Mouse (Mus musculus): ENCODE results near the gene Kif4. TPM values are rescaled to one million over a fixed set of nuclear protein-coding genes. Genes with fewer than 3 reads are reported as not detected.

Gene Kif4
- polyA plus RNA-seq (2017; shearing (Covaris generic)), result 0.77 TPM

DNA sequence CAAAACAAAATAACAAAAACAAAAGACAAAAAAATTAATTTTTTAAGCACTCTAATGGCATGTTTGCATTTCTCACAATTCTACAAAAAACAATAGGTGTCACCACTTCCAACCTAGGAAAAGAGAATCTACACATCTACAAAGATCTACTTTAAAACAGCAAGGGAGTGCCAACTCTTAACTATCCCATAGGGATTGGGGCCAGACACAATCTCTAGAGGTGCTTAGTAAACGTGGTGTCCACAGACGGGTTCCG, at the start of gene Kif4:
Gene Kif4 (plus strand): TSS at position 192 of the 256 bp plus-strand sequence.

DNA sequence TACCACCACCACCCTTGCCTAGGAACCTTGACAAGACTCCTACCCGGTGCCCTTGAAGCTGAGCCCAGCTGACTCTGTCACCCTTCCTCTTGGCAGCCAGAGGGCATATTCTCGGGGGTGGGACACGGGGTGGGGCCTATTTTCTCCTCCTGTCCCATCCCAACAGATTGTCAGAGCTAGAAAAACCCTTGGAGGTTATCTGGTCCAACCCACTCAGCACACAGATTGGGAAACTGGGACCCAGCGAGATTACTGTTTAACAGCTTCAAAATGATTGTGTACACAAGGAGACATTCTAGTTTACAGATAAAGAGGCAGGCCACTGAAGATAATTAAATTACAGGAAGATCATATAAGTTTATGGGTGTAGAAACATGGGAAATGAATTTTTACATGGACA, 30.7 kb upstream of the Kif4 start, which contains the start of gene P2ry4:
Gene P2ry4 (minus strand): TSS at position 79 of the 400 bp plus-strand sequence.

DNA sequence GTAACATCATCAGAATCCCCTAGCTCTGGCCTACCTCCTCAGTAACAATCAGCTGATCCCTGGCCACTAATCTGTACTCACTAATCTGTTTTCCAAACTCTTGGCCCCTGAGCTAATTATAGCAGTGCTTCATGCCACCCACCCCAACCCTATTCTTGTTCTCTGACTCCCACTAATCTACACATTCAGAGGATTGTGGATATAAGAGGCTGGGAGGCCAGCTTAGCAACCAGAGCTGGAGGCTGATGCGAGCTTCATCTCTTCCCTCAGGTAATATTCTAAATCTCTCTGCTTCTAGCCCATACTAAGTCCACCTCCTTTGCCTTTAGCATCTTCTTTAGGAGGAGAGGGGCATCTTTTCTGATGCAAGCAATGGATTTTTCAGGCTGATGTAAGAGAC, 20.2 kb upstream of the Kif4 start, which contains the start of gene Arr3:
Gene Arr3 (plus strand): TSS at position 184 of the 400 bp plus-strand sequence.

DNA sequence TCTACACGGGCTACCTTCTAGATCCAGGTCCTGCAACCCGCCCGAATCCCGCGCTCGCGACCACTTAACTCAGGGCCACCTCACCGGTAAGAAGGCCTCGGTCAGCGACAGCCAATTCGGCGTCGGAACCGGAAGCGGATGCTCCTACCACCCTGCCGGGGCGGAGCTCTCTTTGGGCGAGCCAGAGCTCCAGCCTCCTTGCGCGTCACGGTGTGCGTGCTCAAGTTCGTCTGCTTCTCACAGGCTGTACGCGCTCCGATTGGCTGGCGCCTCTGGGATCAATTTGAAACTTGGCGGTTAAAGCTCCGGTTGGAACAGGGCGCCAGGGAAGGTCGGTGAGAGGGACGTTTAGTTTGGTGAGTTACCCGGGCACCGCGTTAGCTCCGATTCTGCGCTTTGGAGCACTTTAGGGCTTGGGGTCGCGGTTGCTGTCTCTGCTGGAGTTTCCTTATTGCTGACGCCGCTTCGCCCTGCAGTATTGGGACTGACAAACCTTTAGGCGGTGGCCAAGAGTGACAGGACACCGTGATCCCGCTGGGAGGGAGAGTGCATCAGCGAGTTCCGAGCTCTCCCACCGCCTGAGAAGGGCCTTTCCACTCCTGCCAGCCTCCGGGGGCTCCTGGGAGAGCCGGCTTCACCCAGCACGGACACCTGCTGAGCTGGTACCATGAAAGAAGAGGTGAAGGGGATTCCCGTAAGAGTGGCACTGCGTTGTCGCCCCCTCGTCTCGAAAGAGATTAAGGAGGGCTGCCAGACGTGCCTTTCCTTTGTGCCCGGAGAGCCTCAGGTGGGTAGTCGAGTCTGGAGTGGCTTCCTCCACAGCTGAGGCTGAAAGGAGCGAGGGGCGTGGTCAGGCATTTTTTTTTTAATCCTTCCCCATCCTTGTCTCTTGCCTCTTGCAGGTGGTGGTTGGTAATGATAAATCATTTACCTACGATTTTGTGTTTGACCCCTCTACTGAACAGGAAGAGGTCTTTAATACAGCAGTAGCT, 561 bp downstream of the Kif4 start, which contains the start of gene Pdzd11:
Gene Pdzd11 (minus strand): TSS at position 767 of the 992 bp plus-strand sequence.

DNA sequence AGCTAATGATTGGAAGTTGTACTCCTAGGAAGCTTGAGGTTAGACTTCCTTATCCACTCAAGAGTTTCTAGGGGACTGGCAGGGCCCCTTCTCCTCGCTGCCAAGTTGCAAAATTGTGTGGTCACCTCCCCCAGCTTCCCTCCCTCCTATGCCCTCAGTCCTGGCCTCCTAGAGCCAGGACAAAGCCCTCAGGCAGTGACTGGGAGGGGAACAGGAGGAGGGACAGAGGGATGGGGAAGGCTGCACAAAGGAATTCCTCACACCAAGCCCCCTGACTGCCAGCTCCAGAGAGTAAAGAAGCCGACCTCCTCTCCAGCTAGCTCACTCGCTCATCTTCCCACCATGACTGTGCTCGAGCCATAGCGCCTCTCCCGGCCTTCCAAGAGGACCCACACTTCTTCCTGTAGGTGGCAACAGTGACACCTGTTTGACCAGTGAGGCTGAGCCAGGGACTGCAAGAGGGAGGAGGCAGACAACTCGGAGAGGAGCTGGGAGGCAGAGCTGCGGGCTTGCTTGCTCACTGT, 104.2 kb downstream of the Kif4 start, which contains the start of gene Gdpd2:
Gene Gdpd2 (plus strand): TSS at position 209 of the 524 bp plus-strand sequence.

DNA sequence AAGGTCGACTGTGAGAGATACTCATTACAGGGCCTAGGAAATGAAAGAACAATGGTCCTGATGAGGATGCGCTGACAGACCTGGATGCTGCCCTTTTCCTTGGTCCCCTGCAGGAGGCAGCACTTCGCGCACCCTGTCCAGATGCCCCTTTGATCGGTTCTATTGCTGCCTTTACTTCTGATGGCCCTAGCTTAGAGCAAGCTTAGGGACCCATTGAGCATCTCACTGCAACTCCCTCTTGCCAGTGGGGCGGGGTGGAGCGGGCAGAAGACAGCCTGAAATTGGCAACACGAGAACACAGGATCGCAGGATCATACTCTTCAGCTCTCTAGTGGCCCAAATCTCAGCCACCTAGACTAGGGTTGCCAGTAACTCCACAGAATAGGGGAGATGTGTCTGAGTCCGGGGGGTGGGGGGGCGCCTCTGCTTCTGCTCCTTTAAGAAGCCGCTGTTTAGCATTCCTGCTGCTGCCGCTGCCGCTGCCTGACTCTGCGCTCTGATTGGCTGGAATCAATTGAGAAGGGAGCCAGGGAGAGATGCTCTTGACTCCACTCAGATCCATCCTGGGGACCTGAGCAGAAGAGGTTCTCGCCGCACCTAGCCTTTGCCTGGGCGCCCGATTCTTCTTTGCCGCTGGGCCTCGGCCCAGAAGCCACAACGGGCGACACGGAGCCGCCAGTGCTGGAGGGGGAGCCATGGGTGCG, 141.8 kb downstream of the Kif4 start, which contains the start of gene Dlg3:
Gene Dlg3 (plus strand): TSS at position 542 of the 704 bp plus-strand sequence.

Other genes starting within 250 kb of the Kif4 start
- not detected for gene Otud6a, start 196.7 kb upstream of the Kif4 start, polyA plus RNA-seq (2017; shearing (Covaris generic))
- 0.12 TPM for gene Awat2, start 183.0 kb upstream of the Kif4 start, polyA plus RNA-seq (2017; shearing (Covaris generic))
- gene Igbp1, start 131.4 kb upstream of the Kif4 start, polyA plus RNA-seq (2017; shearing (Covaris generic)), result 33.2 TPM
- 0.05 TPM for gene Dgat2l6, start 100.9 kb upstream of the Kif4 start, polyA plus RNA-seq (2017; shearing (Covaris generic))
- gene Awat1, start 53.5 kb upstream of the Kif4 start, polyA plus RNA-seq (2017; shearing (Covaris generic)), result not detected
- not detected for gene P2ry4, start 30.9 kb upstream of the Kif4 start, polyA plus RNA-seq (2017; shearing (Covaris generic))
- gene Arr3, start 20.2 kb upstream of the Kif4 start, polyA plus RNA-seq (2017; shearing (Covaris generic)), result not detected
- 47.5 TPM for gene Pdzd11, start 831 bp downstream of the Kif4 start, polyA plus RNA-seq (2017; shearing (Covaris generic))
- gene Gdpd2, start 104.1 kb downstream of the Kif4 start, polyA plus RNA-seq (2017; shearing (Covaris generic)), result not detected
- 13.1 TPM for gene Dlg3, start 142.0 kb downstream of the Kif4 start, polyA plus RNA-seq (2017; shearing (Covaris generic))